Mouse (Mus musculus) adrenal gland, adult (tissue): ENCODE results near the gene Ulk3.

Experiments
- DNase-seq, 2 experiments: peaks; one replicate each; pipeline ENCODE4 v3.0.0; 2022 to 2023; ENCODE audit warnings: low spot score in 1 of 2; ENCODE audit not compliant: inconsistent age in 2 of 2

Ulk3 gene

GRCm38 (mm10) chr9:57613975-57614374, 24.7 kb downstream of the Ulk3 start:
- peak in 1 of 2 experiments; percentile 61 for DNase-seq

- peak in 1 of 2 experiments; percentile 83 for DNase-seq
These were observed 25.5 kb downstream of the Ulk3 start for GRCm38 (mm10) chr9:57614786-57615185.

GRCm38 (mm10) chr9:57617556-57618169, 28.4 kb downstream of the Ulk3 start:
- no peak for DNase-seq

- DNase-seq, result no peak
These were observed 29.6 kb downstream of the Ulk3 start for GRCm38 (mm10) chr9:57618854-57619253.

GRCm38 (mm10) chr9:57620674-57621073, 31.4 kb downstream of the Ulk3 start, which contains the start of gene Lman1l:
Lman1l (minus strand) TSS chr9:57620774.
- DNase-seq, result no peak

GRCm38 (mm10) chr9:57624295-57624694, 35.0 kb downstream of the Ulk3 start:
- peak in 1 of 2 experiments; percentile 20 for DNase-seq

- DNase-seq, result peak in 1 of 2 experiments; percentile 24
These were observed 36.6 kb downstream of the Ulk3 start for GRCm38 (mm10) chr9:57625674-57626500.

GRCm38 (mm10) chr9:57627191-57627590, 37.9 kb downstream of the Ulk3 start:
- DNase-seq, result peak in 1 of 2 experiments; percentile 29

GRCm38 (mm10) chr9:57627892-57628291, 38.6 kb downstream of the Ulk3 start:
- no peak for DNase-seq

- no peak for DNase-seq
These were observed 39.5 kb downstream of the Ulk3 start for GRCm38 (mm10) chr9:57628717-57629116.

GRCm38 (mm10) chr9:57629118-57629874, 40.0 kb downstream of the Ulk3 start:
- peak; percentile 78 to 94 for DNase-seq

- peak in 1 of 2 experiments; percentile 69 for DNase-seq
These were observed 44.3 kb downstream of the Ulk3 start for GRCm38 (mm10) chr9:57633481-57634024.

- peak in 1 of 2 experiments; percentile 25 for DNase-seq
These were observed 48.0 kb downstream of the Ulk3 start for GRCm38 (mm10) chr9:57637272-57637671.

- peak; percentile 65 to 75 for DNase-seq
These were observed 48.6 kb downstream of the Ulk3 start for GRCm38 (mm10) chr9:57637741-57638322.

- DNase-seq, result peak in 1 of 2 experiments; percentile 65
These were observed 49.6 kb downstream of the Ulk3 start for GRCm38 (mm10) chr9:57638651-57639459.

- peak in 1 of 2 experiments; percentile 29 for DNase-seq
These were observed 50.5 kb downstream of the Ulk3 start for GRCm38 (mm10) chr9:57639661-57640328.

GRCm38 (mm10) chr9:57640384-57640783, 51.1 kb downstream of the Ulk3 start:
- DNase-seq, result peak; percentile 70 to 75

- DNase-seq, result peak; percentile 53 to 71
These were observed 51.8 kb downstream of the Ulk3 start for GRCm38 (mm10) chr9:57641022-57641421.
